Mouse (Mus musculus) liver, postnatal 0 days (tissue): Measurements from ENCODE around the gene Rplp2.

Experiments used
- CTCF ChIP-seq: sonication (generic); IDR thresholded peaks from 2 replicates; pipeline ENCODE4 v1.5.1; 2016; ENCODE audit warnings: antibody characterized with exemption, low read depth
- EP300 ChIP-seq: IDR thresholded peaks from 2 replicates; pipeline ENCODE4 v1.6.1; 2016; ENCODE audit warnings: antibody characterized with exemption, low read depth, mild to moderate bottlenecking

- TF ChIP-seq CTCF (no peak), EP300 (no peak)
Observed at GRCm38 (mm10) chr7:141457236-141457635, 10.1 kb downstream of the Rplp2 start.
